Mouse (Mus musculus): Measurements from ENCODE around the gene Gm11042.

DNA sequence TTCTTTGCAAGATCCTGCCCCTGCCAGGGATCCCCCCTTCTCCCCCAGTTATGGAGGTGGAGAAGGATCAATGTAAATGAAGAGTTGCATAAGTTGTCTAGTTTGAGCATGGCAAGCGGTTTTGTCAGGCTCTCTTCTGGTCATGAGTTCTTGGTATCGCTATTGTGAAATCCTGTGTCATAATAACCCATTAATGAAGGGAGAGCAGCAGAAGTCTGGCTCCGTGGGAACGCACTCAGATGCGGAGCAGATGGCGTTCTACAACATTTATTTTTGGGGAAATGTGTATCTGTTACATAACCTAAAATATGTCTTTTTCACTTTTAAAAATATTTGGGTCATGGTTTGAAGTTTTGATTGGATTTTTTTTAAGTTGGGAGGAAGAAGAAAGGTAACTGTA, 14.6 kb downstream of the Gm11042 start:
- no peak for TF ChIP-seq BHLHE40 (IDR thresholded peaks at IDR 0.05; ENCODE audit: borderline replicate concordance, low read depth, low read length)
- TF ChIP-seq CTCF (IDR thresholded peaks at IDR 0.05 in 2 of 3, conservative IDR thresholded peaks at IDR 0.05 in 1 of 3; ENCODE audit: control insufficient read depth in 1 of 3, insufficient read depth in 1 of 3, low read depth in 2 of 3, low read length in 3 of 3, poor library complexity in 1 of 3, severe bottlenecking in 1 of 3): no peak

Measured in MEL (cell line).